Mouse (Mus musculus) thymus, postnatal 0 days (tissue): ENCODE measurements around the gene Gpr61. TPM values are rescaled to one million over a fixed set of nuclear protein-coding genes. Genes with fewer than 3 reads are reported as not detected.

ENCODE experiments used
- DNase-seq: peaks from one replicate; pipeline ENCODE4 v3.0.0-alpha.2; 2015; ENCODE audit warnings: low spot score
- polyA plus RNA-seq: library from polyadenylated mRNA; unstranded; fragments of >200 nt; fragmentation: Nextera tagmentation; extraction: Ambion mirVana; gene quantifications from 2 replicates; pipeline ENCODE4 v1.2.1, GENCODE M21; 2015

The Gpr61 gene
- polyA plus RNA-seq, 1 experiment from 2014 or later = 0.05 TPM

- no peak for DNase-seq
Measured at GRCm38 (mm10) chr3:108131216-108131615, 23.5 kb downstream of the Gpr61 start.

GRCm38 (mm10) chr3:108129804-108130203, 24.9 kb downstream of the Gpr61 start:
- no peak for DNase-seq

- DNase-seq = no peak
Measured at GRCm38 (mm10) chr3:108129367-108129766, 25.3 kb downstream of the Gpr61 start.

- DNase-seq = no peak
Measured at GRCm38 (mm10) chr3:108128520-108128919, 26.2 kb downstream of the Gpr61 start.

- no peak for DNase-seq
Measured at GRCm38 (mm10) chr3:108126327-108126726, 28.4 kb downstream of the Gpr61 start.

GRCm38 (mm10) chr3:108124131-108124530, 30.6 kb downstream of the Gpr61 start:
- DNase-seq = no peak

- DNase-seq = no peak
Measured at GRCm38 (mm10) chr3:108123242-108123641, 31.4 kb downstream of the Gpr61 start.

GRCm38 (mm10) chr3:108121101-108121500, 33.6 kb downstream of the Gpr61 start:
- DNase-seq = no peak

GRCm38 (mm10) chr3:108117465-108117864, 37.2 kb downstream of the Gpr61 start:
- DNase-seq = no peak

- no peak for DNase-seq
Measured at GRCm38 (mm10) chr3:108113591-108114289, 40.9 kb downstream of the Gpr61 start.

GRCm38 (mm10) chr3:108112666-108113065, 42.0 kb downstream of the Gpr61 start:
- peak; percentile 22 for DNase-seq

- no peak for DNase-seq
Measured at GRCm38 (mm10) chr3:108112246-108112645, 42.4 kb downstream of the Gpr61 start.

- DNase-seq = no peak
Measured at GRCm38 (mm10) chr3:108111320-108111719, 43.4 kb downstream of the Gpr61 start.

GRCm38 (mm10) chr3:108105281-108105680, 49.4 kb downstream of the Gpr61 start:
- DNase-seq = no peak

- DNase-seq = no peak
Measured at GRCm38 (mm10) chr3:108102075-108102474, 52.6 kb downstream of the Gpr61 start.

GRCm38 (mm10) chr3:108101594-108101993, 53.1 kb downstream of the Gpr61 start:
- DNase-seq = no peak

Other genes starting within 250 kb of the Gpr61 start
- gene Gstm7, start 223.1 kb downstream of the Gpr61 start, polyA plus RNA-seq = 1.5 and 2.1 TPM in 2 replicates
- 2.5 and 3.1 TPM in 2 replicates for gene Gstm6, start 211.1 kb downstream of the Gpr61 start, polyA plus RNA-seq
- 1.6 and 1.8 TPM in 2 replicates for gene Gstm3, start 185.6 kb downstream of the Gpr61 start, polyA plus RNA-seq
- gene Gstm2, start 168.4 kb downstream of the Gpr61 start, polyA plus RNA-seq = 25.3 and 26.8 TPM in 2 replicates
- gene Gstm1, start 136.9 kb downstream of the Gpr61 start, polyA plus RNA-seq = 31.5 and 32.9 TPM in 2 replicates
- gene Gstm4, start 110.0 kb downstream of the Gpr61 start, polyA plus RNA-seq = 10.8 and 11.6 TPM in 2 replicates
- gene Ampd2, start 68.2 kb downstream of the Gpr61 start, polyA plus RNA-seq = 29.2 and 31.4 TPM in 2 replicates
- 0.59 and 0.68 TPM in 2 replicates for gene Gnat2, start 62.1 kb downstream of the Gpr61 start, polyA plus RNA-seq
- gene Gnai3, start 8.7 kb downstream of the Gpr61 start, polyA plus RNA-seq = 164 and 168 TPM in 2 replicates
- gene Amigo1, start 31.5 kb upstream of the Gpr61 start, polyA plus RNA-seq = 1.4 and 1.6 TPM in 2 replicates
- gene Cyb561d1, start 46.3 kb upstream of the Gpr61 start, polyA plus RNA-seq = 7.5 and 9.1 TPM in 2 replicates
- gene Atxn7l2, start 56.1 kb upstream of the Gpr61 start, polyA plus RNA-seq = 14.2 and 15.7 TPM in 2 replicates
- gene Sypl2, start 71.8 kb upstream of the Gpr61 start, polyA plus RNA-seq = 0.10 and 0.14 TPM in 2 replicates
- gene Psma5, start 102.0 kb upstream of the Gpr61 start, polyA plus RNA-seq = 311 and 322 TPM in 2 replicates
- gene Sort1, start 129.2 kb upstream of the Gpr61 start, polyA plus RNA-seq = 2.7 and 2.9 TPM in 2 replicates
- 0.23 and 0.29 TPM in 2 replicates for gene Mybphl, start 210.0 kb upstream of the Gpr61 start, polyA plus RNA-seq
- gene Psrc1, start 229.0 kb upstream of the Gpr61 start, polyA plus RNA-seq = 16.7 and 17.1 TPM in 2 replicates